Mouse (Mus musculus) lung, embryonic 15.5 days (tissue): ENCODE results near the gene Fem1b. TPM values are rescaled to one million over a fixed set of nuclear protein-coding genes. Genes with fewer than 3 reads are reported as not detected.
"Not testable (repeated sequence)": the region's sequence is repeated elsewhere in the genome, so short reads cannot be mapped to it uniquely, and the experiment has no call there.

Experiments used
- ATAC-seq: fragments of 200-750 bp; cut with Nextera tagmentation; 2 replicates; pipeline ENCODE4 v1.8.0; 2017; ENCODE audit warnings: moderate number of reproducible peaks, borderline replicate concordance; ENCODE audit not compliant: low FRiP score, low TSS enrichment; ENCODE audit errors: extremely low read depth
- H3K27ac ChIP-seq: fragments of 300-500 bp; sonication (generic); 2 replicates; pipeline ENCODE4 v1.5.1; 2015; ENCODE audit warnings: moderate library complexity, mild to moderate bottlenecking, inconsistent platforms
- H3K27me3 ChIP-seq: fragments of 300-500 bp; sonication (generic); 2 replicates; pipeline ENCODE4 v1.6.1; 2015; ENCODE audit warnings: inconsistent platforms
- H3K36me3 ChIP-seq: fragments of 300-500 bp; sonication (generic); 2 replicates; pipeline ENCODE4 v1.6.1; 2015; ENCODE audit warnings: inconsistent platforms
- H3K4me1 ChIP-seq: fragments of 300-500 bp; sonication (generic); 2 replicates; pipeline ENCODE4 v1.6.1; 2015; ENCODE audit warnings: inconsistent platforms
- H3K4me2 ChIP-seq: fragments of 300-500 bp; sonication (generic); 2 replicates; pipeline ENCODE4 v1.6.1; 2015; ENCODE audit warnings: inconsistent platforms, mild to moderate bottlenecking, moderate library complexity
- H3K4me3 ChIP-seq: fragments of 300-500 bp; sonication (generic); 2 replicates; pipeline ENCODE4 v1.5.1; 2015; ENCODE audit warnings: mild to moderate bottlenecking, inconsistent platforms
- H3K9ac ChIP-seq: fragments of 300-500 bp; sonication (generic); 2 replicates; pipeline ENCODE4 v1.6.1; 2015; ENCODE audit warnings: inconsistent platforms
- H3K9me3 ChIP-seq: fragments of 300-500 bp; sonication (generic); 2 replicates; pipeline ENCODE4 v1.6.1; 2016; ENCODE audit warnings: inconsistent platforms
- WGBS: fragments of 180-500 bp; shearing (Covaris S2); methylation state at CpG from one replicate; pipeline ENCODE4 v1.1.7; 2015; 5-methylcytosine and 5-hydroxymethylcytosine counted together
- polyA plus RNA-seq: library from polyadenylated mRNA; unstranded; fragments of >200 nt; fragmentation: Nextera tagmentation; extraction: Ambion mirVana; gene quantifications from 2 replicates; pipeline ENCODE4 v1.2.1, GENCODE M21; 2015

Gene Fem1b
- polyA plus RNA-seq, 1 experiment from 2014 or later = 21.7 TPM

DNA sequence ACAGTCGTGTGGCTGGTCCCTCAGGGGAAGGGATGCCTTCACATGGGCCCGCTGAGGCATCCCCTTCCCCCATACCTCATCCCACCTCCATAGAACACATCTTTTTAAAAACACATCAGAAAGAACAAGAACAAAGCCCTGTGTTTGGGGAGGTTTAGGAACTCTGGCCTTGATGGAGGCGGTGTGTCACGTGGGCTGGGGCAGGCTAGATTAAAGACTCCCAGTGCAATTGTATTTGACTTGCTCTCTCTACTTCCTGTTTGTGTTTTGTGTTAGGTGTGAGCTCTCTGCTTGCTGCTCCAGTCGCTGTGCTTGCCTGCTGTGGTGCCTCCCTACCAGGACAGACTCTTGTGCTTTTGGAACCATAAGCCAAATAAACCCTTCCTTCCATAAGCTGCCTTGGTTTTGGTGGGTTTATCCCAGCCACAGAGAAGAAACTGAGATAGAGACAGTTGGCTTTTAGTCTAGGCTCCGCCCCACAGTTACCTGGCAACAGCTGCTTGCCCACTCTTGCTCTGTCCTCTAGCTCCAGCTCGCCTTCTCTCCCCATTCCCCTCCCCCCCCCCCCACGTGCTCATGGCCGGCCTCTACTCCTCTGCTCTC is 14.2 kb upstream of the Fem1b start:
- H3K27me3 ChIP-seq = no peaks in the 10 kb centered on the region
- H3K9ac ChIP-seq = no peak overlapping the region
- ATAC-seq = no peak
- peaks cover 22% of the 10 kb centered on the region for H3K4me1 ChIP-seq
- peak overlapping the region; percentile 51 for H3K27ac ChIP-seq
- H3K4me3 ChIP-seq = no peak overlapping the region
- WGBS = 13% methylated on average over 9 of the region's 9 CpGs
- no peaks in the 10 kb centered on the region for H3K9me3 ChIP-seq
- peak overlapping the region; percentile 26; the same call in 1 of the 2 replicates for H3K4me2 ChIP-seq
- no peaks in the 10 kb centered on the region for H3K36me3 ChIP-seq

DNA sequence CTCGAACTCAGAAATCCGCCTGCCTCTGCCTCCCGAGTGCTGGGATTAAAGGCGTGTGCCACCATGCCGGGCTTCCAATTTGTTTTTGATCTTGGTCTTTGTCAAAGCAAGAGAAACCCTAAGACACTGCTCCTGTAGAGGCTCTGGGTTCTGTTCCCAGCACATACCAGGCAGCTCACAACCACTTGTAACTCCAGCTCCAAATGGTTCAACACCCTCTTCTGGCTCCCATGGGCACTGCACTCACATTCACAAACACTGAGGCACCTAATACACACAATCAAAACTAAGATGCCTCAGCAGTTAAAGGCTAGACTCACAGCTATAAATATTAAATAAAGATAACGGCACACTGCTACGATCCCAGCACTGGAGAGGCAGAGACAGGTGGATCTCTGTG is 10.1 kb upstream of the Fem1b start:
- WGBS = 94% methylated on average over 7 of the region's 7 CpGs
- no peaks in the 10 kb centered on the region for H3K9me3 ChIP-seq
- no peaks in the 10 kb centered on the region for H3K27me3 ChIP-seq
- no peak overlapping the region for H3K9ac ChIP-seq
- ATAC-seq = no peak
- H3K36me3 ChIP-seq = no peaks in the 10 kb centered on the region
- H3K27ac ChIP-seq = no peak overlapping the region
- H3K4me2 ChIP-seq = no peak overlapping the region
- no peak overlapping the region for H3K4me3 ChIP-seq
- peaks cover 10% of the 10 kb centered on the region for H3K4me1 ChIP-seq

DNA sequence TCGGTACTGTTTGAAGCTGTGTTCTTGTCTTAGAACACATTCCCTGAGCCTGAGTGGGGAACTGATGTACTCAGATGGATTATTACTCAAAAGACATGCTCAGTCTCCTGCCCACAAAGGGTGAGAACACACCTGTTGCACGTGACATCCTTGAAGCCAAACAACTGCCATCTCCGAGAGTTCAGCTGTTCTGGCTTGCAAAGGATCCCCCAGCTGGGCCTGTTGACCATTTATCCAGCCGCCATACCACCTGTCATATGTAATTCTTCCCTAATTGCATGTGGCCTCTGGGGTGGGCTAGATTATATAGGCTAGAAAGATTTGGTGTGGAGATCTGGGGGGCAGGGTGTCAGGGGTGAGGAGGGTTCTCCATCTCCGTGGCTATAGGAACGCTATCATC is 9.1 kb upstream of the Fem1b start:
- no peaks in the 10 kb centered on the region for H3K36me3 ChIP-seq

DNA sequence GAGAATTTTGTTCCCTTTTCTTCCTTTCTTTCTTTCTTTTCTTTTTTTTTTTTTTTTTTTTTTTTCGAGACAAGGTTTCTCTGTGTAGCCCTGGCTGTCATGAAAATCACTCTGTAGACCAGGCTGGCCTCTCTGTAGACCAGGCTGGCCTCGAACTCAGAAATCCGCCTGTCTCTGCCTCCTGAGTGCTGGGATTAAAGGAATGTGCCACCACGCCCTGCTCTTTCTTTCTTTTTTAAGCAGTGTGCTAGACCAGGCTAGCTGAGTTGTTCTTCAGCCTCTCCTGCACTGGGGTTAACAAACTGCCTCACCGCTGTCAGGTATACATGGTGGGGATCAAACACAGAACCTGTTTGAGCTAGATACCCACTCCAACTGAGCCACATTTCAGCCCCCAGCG is 8.2 kb upstream of the Fem1b start:
- not testable (repeated sequence) for H3K9ac ChIP-seq, H3K27ac ChIP-seq, H3K4me2 ChIP-seq, H3K36me3 ChIP-seq, ATAC-seq, H3K27me3 ChIP-seq, H3K4me3 ChIP-seq, H3K9me3 ChIP-seq, H3K4me1 ChIP-seq
- 81% methylated on average over 6 of the region's 6 CpGs for WGBS

More for the DNA sequence above, 9.1 kb upstream of the Fem1b start:
- Histone ChIP-seq H3K9ac (no peak overlapping the region), H3K27ac (no peak overlapping the region), H3K9me3 (no peaks in the 10 kb centered on the region), H3K4me3 (no peak overlapping the region), H3K27me3 (no peaks in the 10 kb centered on the region), H3K4me1 (peaks cover 3% of the 10 kb centered on the region), H3K4me2 (no peak overlapping the region)
- 85% methylated on average over 6 of the region's 6 CpGs for WGBS
- no peak for ATAC-seq

DNA sequence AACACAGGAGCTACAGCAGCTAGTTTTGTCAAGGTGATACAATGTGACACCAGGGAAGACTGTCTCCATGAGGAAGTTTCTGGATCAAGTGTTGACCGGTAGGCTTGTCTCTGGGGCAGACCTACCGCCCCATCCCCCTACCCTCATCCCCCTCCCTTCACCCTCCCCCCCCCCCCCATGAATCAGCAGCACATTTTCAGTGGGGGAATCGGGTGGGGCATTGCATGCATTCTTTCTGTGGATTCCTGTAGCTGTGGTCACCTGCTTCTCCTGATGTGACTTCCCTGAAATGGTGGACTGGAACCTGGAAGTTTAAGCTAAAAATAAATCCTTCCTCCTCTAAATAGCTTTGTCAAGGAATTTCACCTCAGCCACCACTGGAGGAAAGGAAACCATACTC is 7.8 kb upstream of the Fem1b start:
- no peaks in the 10 kb centered on the region for H3K36me3 ChIP-seq
- no peak overlapping the region for H3K9ac ChIP-seq
- no peaks in the 10 kb centered on the region for H3K27me3 ChIP-seq
- no peak overlapping the region for H3K4me2 ChIP-seq
- H3K9me3 ChIP-seq = no peaks in the 10 kb centered on the region
- 76% methylated on average over 3 of the region's 3 CpGs for WGBS
- no peaks in the 10 kb centered on the region for H3K4me1 ChIP-seq
- ATAC-seq = no peak
- H3K27ac ChIP-seq = no peak overlapping the region
- H3K4me3 ChIP-seq = no peak overlapping the region

DNA sequence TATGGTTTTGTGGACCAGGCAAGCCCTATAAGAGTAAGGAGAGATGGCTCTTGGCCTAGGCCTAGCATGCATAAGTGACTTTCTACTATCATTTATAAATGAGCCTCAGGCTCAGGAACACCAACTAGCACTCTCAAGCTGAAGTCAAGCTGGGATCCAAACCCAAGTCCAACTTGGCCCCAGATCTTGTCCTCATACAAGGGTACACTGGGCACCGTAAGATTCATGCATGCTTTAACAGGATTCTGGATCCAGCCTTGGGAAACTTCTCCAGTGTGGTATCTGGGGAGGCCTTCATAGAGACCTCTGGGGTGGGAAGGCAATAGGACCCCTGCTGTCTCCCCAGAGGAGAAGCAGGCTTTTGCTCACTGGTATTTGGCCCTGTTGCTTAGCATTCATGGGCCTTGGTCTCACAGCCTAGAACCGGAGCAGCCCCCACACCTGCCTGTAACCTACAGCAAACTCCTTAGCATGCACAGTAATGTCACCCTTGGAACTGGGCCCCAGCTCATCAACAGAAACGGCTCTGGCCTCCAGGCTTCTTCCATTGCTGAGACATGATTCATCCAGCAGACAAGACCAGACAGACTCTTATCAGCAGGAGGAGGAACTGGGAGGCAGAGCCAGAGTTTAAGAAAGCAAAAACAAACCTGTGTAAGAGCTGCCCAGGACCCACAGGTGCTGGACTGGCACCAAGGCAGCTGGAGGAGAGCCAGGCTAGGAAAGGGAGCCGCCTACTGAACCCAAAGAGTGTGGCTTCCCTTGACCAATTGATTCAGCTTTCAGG is 6.3 kb upstream of the Fem1b start:
- WGBS = 69% methylated on average over 4 of the region's 4 CpGs
- Histone ChIP-seq H3K36me3 (no peaks in the 10 kb centered on the region), H3K9me3 (no peaks in the 10 kb centered on the region), H3K4me3 (no peak overlapping the region), H3K4me1 (no peaks in the 10 kb centered on the region), H3K27me3 (no peaks in the 10 kb centered on the region), H3K9ac (no peak overlapping the region), H3K4me2 (no peak overlapping the region), H3K27ac (no peak overlapping the region)
- no peak for ATAC-seq

DNA sequence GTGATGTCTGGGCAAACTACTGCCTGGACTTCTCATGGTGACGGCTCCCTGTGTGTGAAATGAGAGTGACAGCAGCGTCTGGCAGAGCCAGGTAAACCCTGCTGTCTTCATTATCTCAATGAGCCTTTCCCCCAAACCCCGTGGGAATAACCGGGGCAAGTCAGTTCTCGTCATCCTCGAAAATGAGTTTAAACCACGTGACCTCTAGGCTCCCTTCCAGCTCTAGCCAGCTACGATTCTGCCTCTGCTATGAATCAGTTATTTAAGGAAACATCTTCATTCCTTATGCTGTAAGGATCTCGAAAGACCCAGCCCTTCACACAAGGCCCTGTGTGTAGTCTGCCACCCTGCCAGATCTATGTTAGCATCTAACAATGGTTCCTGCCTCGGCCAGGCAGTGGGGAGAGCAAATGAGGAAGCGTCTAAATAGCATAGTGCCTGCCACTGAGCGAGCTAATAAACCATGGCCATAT is 5.4 kb upstream of the Fem1b start:
- ATAC-seq = no peak
- WGBS = 58% methylated on average over 12 of the region's 12 CpGs
- Histone ChIP-seq H3K4me2 (no peak overlapping the region), H3K9me3 (no peaks in the 10 kb centered on the region), H3K9ac (no peak overlapping the region), H3K4me3 (no peak overlapping the region), H3K36me3 (no peaks in the 10 kb centered on the region), H3K27me3 (no peaks in the 10 kb centered on the region), H3K27ac (no peak overlapping the region), H3K4me1 (peaks cover 6% of the 10 kb centered on the region; the same call in 1 of the 2 replicates)

DNA sequence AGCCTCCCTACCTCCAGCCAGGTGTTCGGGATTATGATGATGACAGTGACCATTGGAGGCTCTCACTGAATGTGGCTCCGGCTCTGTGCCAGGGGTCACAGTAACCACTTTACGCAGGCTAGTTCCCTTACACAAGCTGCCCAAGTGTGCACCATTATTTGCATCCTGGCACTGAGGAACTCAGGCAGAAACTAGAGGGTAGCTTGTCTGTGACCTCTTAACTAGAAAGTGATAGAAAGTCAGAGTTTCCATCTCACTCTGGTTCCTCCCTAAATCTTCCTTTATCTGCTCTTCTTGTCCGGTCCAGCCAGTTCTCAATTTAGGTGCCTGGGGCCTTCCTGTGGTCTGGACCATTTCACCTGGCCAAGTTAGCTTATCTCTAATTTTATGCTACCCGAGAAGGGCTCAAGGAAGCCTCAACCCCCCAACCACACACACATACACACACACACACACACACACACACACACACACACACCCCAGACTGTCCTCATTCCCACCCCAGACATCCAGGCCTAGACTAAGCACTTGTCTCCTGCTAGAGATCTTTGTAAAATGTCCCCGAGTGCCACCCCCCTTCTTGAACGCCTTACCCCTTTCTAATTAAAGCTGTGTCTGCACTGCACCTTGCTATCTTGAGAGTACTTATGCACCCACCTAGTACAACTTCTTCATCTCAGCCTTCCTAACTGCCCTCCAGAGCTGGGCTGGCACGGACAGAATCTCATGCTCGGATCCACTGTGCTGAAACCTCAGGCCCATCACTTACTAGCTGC is 4.8 kb upstream of the Fem1b start:
- Histone ChIP-seq H3K4me1 (peaks cover 9% of the 10 kb centered on the region; the same call in 1 of the 2 replicates), H3K9ac (no peak overlapping the region), H3K9me3 (no peaks in the 10 kb centered on the region), H3K4me2 (no peak overlapping the region), H3K27me3 (no peaks in the 10 kb centered on the region), H3K4me3 (no peak overlapping the region), H3K27ac (no peak overlapping the region), H3K36me3 (no peaks in the 10 kb centered on the region)
- ATAC-seq = no peak
- 66% methylated on average over 9 of the region's 9 CpGs for WGBS

DNA sequence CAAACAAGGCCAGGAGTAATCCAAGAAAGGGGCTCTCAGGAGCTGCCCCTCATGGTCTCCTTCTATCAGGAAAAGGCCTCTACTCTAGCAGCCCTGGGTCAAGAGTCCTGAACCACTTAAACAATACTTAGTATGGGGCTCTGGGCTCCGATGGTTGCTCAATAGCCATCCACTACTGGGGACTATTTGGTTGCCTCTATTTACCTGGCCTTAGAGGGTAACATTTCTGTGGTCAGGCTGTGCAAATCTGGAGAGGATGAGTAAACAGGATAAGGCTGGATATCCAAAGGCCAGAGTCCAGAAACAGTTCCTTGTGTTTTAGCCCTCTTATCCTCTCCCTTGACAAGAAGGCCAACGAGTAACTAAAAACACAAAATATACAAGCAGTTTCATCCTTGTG is 3.0 kb upstream of the Fem1b start:
- 52% methylated on average over 2 of the region's 2 CpGs for WGBS
- Histone ChIP-seq H3K4me2 (no peak overlapping the region), H3K9ac (no peak overlapping the region), H3K4me1 (peaks cover 13% of the 10 kb centered on the region; the same call in 1 of the 2 replicates), H3K27ac (no peak overlapping the region), H3K9me3 (no peaks in the 10 kb centered on the region), H3K36me3 (no peaks in the 10 kb centered on the region), H3K4me3 (no peak overlapping the region), H3K27me3 (no peaks in the 10 kb centered on the region)
- ATAC-seq = no peak

DNA sequence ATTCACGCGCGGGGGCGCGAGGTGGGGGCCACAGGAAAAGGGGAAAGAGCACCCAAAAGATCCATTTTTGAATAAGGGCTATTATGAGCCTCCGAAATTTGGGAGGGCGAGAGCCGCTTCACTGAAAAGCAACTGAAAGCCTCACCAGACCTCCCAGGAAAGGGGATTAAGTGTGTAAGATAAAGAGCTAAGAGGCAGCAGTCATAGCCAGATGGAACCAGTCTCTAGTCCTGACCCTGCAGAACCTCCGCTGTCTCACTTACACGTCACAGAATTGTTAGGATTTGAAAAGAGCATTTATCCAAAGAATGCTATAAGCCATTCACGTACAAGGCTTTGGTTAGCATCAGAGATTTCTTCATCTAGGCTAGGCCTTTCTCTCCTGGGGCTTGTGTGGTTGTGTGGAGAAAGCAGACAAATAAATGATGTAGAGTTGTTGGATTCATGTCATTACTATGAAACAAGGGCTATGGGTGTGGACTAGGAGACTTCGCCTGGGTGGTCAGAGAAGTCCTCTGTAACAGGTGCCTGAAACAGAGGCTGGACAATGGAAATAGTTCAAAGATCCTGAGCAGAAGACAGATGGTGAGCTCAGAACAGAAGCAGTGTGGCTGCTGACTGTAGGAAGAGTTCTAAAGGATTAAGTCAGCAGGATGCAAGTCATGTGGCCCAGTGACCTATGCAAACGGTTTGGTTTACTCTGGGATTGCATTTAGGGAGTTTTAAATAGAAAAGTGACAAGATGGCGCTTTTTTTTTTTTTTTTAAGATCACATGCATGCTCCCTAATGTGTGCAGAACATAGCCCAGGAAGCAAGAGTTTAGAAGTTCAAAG is 699 bp upstream of the Fem1b start:
- Histone ChIP-seq H3K27ac (peak overlapping the region; percentile 98), H3K9ac (peak overlapping the region; percentile 99), H3K27me3 (no peaks in the 10 kb centered on the region), H3K4me3 (peak overlapping the region; percentile 100), H3K36me3 (no peaks in the 10 kb centered on the region), H3K9me3 (no peaks in the 10 kb centered on the region), H3K4me1 (peaks cover 30% of the 10 kb centered on the region), H3K4me2 (peak overlapping the region; percentile 85)
- 15% methylated on average over 14 of the region's 14 CpGs for WGBS
- ATAC-seq = no peak
